Mouse (Mus musculus): ENCODE measurements at regions not wholly inside any gene's neighbourhood (a gene's known extent, or its start where the extent isn't known, plus 50 kb on each side); places are given as distances from the start of the nearest gene placed in this dataset.
"Not testable (repeated sequence)": the region's sequence is repeated elsewhere in the genome, so short reads cannot be mapped to it uniquely, and the experiment has no call there.

DNA sequence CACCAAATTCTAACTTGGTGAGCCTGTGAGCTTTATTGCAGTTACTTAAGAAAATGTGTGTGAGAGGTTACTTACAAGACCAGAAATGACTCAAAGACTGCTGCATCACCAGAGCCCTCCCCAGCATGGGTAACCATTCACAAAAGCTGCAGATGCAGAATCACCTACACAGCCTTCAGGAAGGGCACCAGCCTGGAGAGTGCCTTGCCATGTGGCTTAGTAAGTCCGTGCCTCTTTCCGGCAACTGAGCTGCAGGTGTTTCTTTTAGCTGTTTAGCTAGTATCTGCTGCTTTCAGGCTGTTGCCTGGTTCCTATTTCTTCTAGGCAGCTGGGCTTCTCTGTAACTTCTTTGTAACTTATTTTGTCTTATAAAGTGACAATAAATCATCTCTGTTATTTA lies 213.2 kb upstream of the Stxbp6 start:
- CTCF ChIA-PET: no interaction called here

DNA sequence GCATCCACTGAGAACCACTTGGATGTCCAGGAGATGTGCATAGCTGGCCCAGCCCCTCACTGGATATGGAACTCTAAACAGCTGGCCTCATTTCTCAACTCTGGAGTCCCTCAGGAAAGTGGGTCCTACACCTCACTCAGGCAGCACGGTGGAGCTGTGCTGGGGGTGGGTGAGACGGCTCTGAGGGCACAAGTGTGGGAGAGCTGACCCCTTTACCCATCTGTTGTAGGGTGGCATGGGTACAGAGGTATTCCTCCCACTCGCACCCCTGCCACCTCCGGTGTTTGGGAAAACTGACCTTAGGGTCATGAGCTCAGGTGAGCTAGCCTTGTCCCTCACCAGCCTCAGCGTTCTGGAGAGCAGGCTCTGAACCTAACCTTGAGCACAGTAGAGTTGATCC lies 181.8 kb upstream of the Stxbp6 start:
- CTCF ChIA-PET: no interaction called here

DNA sequence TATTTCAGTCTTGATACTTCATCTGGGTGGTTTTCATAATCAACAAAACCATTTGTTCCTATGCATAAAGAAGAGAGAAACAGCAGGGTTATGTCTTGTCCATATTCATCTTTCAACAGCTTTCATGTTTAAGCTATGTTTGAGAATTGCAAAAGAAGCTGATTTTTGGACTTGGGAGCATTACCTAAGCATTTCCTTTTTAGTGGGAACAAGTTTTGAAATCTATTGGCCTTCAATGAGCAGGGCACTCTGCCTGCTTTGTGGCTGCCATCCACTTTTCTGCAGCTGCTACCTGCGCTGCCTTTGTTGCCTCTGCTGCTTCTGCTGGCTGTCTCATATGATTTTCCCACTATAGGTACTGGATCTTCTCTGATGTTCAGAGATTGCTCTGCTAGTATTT lies 136.6 kb upstream of the Stxbp6 start:
- CTCF ChIA-PET: no interaction called here

DNA sequence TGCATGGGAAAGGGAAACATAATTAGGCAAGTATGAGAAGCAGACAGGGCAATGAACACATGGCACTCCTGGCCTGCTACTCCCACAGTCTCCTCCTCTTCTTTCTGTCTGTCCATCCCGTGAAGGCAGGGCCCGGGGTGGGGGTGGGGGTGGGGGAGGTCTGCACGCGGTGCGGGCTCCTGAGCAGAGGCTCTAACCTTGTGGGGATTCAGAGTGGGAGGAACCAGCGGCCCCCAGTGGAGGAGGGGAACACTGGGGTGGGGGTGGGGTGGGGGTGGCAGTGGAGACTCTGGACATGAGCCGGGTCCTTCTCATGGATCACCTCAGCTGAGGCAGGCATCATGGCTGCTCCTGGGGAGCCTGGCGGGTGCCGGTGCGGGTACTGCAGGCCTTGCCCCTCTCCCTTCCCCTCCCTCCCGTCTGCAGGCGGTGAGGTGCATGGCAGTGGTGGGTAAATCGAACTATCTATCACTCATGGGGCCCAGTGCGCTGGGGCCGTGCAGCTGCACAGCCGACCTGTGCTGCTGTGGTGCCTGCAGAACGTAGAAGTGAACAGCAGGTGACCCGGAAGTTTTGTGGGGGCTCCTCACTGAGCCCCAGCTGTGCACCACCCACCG lies 120.9 kb upstream of the Stxbp6 start:
- CTCF ChIA-PET: no interaction called here

DNA sequence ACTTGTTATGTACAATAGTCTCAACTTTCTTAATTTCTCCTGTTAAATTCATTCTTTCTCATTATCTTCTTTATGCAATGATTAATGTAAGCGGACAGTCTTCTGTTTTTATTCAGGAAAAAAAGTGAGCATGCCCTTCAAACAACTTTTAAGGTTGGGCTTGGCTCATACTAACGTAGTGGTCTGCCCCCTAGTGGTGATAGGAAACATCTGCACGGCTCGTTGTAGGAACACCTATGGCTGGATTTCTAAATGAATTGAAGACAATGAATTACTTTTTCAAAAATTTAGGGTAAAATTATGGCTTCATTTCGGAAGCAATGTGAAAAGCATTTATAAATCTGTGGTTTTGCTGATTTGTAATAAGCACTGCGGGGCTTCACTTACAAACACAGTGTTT lies 112.6 kb upstream of the Stxbp6 start:
- CTCF ChIA-PET: no interaction called here

DNA sequence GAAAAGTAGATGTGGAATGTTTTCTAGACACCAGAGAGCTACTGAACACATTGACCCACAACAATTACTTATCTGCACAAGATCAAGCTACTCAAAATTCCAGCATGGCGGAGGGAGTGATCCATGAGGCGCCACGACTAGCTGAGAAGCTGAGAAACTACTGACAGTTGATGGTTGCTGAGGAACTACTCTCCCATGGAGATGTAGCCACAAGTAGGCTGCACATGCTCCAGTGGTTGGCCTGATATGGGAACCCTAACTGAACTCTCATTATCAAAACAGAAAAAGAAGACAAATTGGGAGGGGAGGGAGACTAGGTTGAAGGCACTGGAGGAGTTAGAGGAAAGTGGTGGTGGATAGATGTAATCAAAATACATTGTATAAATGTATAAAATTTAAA lies 110.0 kb upstream of the Stxbp6 start:
- CTCF ChIA-PET: no interaction called here

DNA sequence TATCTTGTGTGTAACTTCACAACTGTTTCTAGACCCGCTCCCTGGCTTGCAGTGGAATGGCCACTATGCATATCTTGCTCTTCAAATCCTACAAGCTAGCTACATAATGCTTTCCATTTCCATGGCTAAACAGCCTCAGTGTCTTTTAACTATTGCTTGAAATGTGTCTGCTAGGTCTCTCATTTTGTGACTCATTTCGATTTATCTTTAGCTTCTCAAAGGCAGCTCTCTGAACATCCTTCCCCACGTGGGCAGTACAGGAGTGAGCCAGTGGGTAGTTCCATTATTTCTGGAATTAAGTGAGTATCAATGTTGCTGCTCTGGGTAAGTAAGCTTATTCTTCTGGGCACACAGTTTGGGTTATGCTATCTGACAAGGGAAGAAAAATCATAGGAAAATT lies 102.9 kb upstream of the Stxbp6 start:
- CTCF ChIA-PET: no interaction called here

DNA sequence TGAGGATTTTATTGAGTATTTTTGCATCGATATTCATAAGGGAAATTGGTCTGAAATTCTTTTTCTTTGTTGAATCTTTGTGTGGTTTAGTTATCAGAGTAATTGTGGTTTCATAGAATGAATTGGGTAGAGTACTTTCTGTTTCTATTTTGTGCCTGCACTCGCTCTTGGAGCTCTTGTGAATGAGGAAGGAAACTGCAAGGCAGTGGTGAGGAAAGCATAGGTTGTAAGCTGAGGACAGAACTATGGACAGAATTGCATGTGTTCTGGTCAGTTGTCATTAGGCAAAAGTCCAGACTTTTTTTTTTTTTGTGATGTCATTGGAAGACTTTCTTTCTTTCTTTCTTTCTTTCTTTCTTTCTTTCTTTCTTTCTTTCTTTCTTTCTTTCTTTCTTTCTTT lies 100.8 kb upstream of the Stxbp6 start:
- CTCF ChIA-PET: not testable (repeated sequence)

DNA sequence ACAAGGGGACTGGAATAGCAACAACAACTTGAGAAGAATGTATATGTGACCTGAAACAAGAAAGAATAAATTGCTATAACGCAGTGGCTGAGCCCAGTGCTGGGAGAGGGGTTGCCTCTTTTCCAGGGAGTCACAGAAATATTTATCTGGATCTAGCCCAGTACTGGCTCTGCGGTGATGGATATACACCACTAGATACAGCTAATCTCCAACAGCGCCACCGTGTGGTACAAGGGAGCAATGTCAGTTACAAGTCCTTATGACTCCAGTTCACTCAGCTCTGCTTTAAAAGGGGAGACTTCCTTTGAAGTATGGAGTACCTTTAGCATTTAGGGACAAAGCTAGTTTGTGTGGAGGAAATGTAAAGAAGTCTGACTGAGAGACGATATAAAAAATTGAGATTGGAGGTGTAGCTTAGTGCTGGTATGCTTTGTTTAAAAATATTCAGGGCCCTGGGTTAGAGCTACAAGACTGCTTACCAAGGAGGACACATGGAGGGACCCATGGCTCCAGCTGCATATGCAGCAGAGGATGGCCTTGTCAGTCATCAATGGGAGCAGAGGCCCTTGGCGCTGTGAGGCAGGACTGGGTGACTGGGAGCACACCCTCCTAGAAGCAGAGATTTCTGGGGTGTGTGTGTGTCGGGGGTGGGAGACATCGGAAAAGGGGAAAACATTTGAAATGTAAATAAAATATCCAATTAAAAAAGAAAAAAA lies 97.6 kb upstream of the Stxbp6 start:
- CTCF ChIA-PET: no interaction called here

DNA sequence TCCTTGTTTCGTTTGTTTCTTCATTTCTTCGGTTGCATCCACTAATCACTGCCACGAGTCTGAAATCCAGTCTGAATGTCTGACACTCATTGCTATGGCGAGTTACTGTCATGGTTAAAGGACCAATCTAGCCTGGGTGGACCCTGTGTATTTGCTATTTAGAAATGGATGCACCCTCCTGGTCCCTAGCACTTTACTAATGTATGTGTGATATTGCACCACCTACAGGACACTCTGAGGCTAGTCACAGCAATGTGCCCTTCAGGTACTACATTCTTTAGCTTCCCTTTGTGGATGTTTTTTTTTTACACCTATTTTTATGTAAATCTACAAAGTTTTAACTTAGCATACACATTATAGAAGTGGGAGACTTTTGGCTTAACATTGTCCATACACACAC lies 87.5 kb upstream of the Stxbp6 start:
- CTCF ChIA-PET: interaction anchor here (0.6 kb wide), 2 partner anchors 120 to 333 kb away, joined by 3 read pairs; no protein-coding TSS in a partner anchor

DNA sequence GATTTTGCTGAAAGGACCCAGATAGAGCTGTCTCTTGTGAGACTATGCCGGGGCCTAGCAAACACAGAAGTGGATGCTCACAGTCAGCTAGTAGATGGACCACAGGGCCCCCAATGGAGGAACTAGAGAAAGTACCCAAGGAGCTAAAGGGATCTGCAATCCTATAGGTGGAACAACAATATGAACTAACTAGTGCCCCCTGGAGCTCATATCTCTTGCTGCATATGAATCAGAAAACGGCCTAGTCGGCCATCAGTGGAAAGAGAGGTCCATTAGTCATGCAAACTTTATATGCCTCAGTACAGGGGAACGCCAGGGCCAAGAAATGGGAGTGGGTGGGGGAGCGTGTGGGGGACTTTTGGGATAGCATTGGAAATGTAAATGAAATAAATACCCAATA lies 87.1 kb upstream of the Stxbp6 start:
- CTCF ChIA-PET: interaction anchor here (0.6 kb wide), 2 partner anchors 120 to 332 kb away, joined by 3 read pairs; no protein-coding TSS in a partner anchor

DNA sequence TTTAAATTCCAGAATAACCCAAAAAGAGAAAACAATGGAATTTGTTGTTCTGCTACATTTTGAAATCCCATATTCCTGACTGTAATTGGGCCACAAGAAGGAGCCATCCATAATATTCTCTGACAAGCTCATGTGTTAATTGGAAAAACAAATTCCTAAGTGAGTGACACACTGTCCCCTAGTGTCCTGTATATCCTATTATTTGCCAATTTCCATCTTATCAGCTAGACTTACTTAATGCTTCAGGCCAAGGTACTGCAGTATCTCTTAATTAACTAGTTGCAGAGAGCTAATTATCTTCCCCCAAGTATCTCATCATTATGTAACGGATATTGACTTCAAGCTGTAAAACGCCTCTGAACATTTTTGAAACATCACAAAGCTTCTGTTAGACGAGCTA lies 84.5 kb upstream of the Stxbp6 start:
- CTCF ChIA-PET: interaction anchor here (0.6 kb wide), 1 partner anchor 154 kb away, joined by 3 read pairs; no protein-coding TSS in a partner anchor

DNA sequence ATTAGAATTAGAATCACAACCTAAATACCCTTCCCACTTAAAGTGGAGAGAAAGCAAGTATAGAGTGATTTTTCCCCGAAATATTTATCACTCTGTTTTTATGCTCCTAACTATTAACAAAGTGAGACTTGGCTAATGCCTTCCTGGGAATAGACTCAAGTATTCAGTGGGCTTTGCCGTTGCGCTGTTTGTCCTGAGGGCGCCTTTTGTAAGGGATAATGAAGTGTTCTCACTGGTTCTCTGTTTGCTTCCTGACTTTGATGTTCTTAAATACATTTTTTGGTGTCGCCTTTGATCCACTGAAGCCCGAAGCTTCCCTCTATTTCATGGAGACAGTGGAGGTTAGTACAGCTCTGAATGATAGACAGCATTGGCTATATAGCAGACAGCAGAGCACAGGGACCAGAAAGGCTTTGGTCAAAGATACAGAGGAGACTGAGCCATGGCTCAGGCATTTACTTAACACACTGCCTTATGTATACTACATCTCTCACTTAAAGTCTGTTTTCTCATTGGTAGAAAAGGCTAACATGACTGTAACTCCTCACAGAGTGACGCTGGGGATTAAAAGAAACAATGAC lies 63.0 kb upstream of the Stxbp6 start:
- CTCF ChIA-PET: no interaction called here

DNA sequence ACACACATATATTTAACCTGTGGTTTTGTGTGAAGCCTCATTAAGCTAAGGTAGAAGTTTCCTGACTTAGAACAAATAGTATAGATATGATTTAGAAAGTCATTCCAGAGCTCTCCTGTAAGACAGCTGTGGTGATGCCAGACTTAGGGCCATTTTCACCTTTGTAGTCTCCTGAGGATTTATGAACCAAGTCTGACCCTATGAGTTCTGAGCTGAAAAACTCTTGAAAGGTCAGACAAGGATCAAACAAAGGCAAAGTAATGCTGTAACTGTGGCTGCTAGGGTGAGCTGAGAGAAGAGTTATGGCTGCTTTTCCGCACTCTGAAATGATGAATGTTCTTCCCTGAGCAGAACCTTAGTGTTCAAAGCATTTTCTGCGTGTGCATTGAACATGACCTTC lies 58.9 kb upstream of the Stxbp6 start:
- CTCF ChIA-PET: no interaction called here

DNA sequence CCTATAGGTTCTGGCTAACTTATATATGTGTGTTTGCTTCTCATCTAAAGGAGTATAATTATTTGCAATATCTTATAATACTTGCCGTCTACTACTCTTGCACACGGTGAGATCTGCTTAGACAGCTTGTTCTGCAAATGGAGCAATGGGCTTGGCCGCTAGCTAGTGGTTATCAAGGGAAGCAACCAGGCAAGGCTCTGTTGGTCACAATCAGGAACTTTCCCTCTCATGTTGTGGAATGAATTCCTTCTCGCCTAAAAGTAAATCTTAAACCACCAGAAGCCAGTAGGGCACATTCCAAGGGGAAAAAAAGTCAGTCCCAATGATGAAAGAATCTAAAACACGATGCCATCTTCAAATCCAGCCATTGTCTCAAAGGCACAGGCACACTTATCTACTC lies 56.6 kb upstream of the Stxbp6 start:
- CTCF ChIA-PET: no interaction called here

DNA sequence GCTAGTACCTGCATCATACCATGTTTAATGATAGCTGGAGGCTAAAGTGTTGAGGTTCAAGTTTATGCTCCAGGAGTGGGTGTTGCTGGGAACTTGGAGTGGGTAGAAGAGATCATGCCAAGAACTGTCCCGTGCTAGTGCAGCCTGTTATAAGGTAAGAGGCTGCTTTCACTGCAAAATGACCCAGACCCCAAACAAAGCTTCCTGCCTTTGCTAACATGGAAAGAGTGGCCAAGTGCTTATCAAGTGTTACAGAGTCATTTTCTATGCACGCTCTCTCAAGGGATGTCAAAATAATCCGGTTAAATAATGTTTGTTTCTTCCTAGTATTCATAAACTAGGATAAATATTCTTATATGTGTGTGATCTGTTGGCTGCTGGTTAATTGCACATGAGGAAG lies 51.4 kb upstream of the Stxbp6 start:
- CTCF ChIA-PET: no interaction called here
